Mouse (Mus musculus) macrophage (primary cell): ENCODE data around the gene H1fnt. TPM values are rescaled to one million over a fixed set of nuclear protein-coding genes. Genes with fewer than 3 reads are reported as not detected.

ENCODE experiments used
- H3K27ac ChIP-seq: fragments of 350-480 bp; formaldehyde crosslinking; 2 replicates; pipeline ENCODE4 v1.9.0; 2021
- H3K36me3 ChIP-seq: fragments of 350-480 bp; formaldehyde crosslinking; 2 replicates; pipeline ENCODE4 v1.9.0; 2021; ENCODE audit errors: inconsistent target
- H3K4me3 ChIP-seq: fragments of 350-480 bp; formaldehyde crosslinking; 2 replicates; pipeline ENCODE4 v1.9.0; 2021; ENCODE audit errors: inconsistent target
- H3K79me2 ChIP-seq: fragments of 350-480 bp; formaldehyde crosslinking; 2 replicates; pipeline ENCODE4 v1.9.0; 2021; ENCODE audit errors: inconsistent target
- whole genome bisulfite sequencing: methylation state at CpG from one replicate; pipeline ENCODE4 v1.1.7; 2026; ENCODE audit warnings: inconsistent platforms; ENCODE audit not compliant: missing documents; 5-methylcytosine and 5-hydroxymethylcytosine counted together
- polyA plus RNA-seq: library from polyadenylated mRNA; stranded (reverse); fragments of 250-400 nt; gene quantifications from 3 replicates; pipeline ENCODE4 v1.2.4, GENCODE M21; 2018; ENCODE audit warnings: inconsistent platforms
- total RNA-seq, 78 experiments: library from RNA; depleted of rRNA; stranded (reverse); fragments of 250-400 nt; gene quantifications; 1 replicate in 9 of 78; 2 replicates in 24 of 78; 3 replicates in 43 of 78; 4 replicates in 2 of 78; pipeline ENCODE4 v1.2.4; 2018; ENCODE audit warnings: inconsistent platforms in 56 of 78

Gene H1fnt
- not detected for total RNA-seq (2018; cell fraction: chromatin; rRNA removed)
- total RNA-seq (2018; cell fraction: cytosol; rRNA removed) = not detected
- total RNA-seq (2018; cell fraction: nucleus; rRNA removed) = not detected
- not detected in 3 replicates for polyA plus RNA-seq

- Histone ChIP-seq H3K27ac (no peak within 1 kb of the TSS), H3K4me3 (no peak within 1 kb of the TSS), H3K36me3 (no peaks in the 10 kb centered on the region), H3K79me2 (no peaks in the 10 kb centered on the region)
- 95% methylated on average over 6 of the region's 8 CpGs for WGBS
Measured at GRCm38 (mm10) chr15:98257193-98257592, at the start of gene H1fnt. H1fnt (minus strand) TSS chr15:98257293.

GRCm38 (mm10) chr15:98295628-98296551 is 38.8 kb upstream of the H1fnt start, which contains the start of gene Zfp641:
Zfp641 (minus strand) TSS chr15:98296161.
- Histone ChIP-seq H3K4me3 (no peak within 1 kb of the TSS), H3K36me3 (no peaks in the 10 kb centered on the region), H3K27ac (no peak within 1 kb of the TSS), H3K79me2 (no peaks in the 10 kb centered on the region)
- 5% methylated on average over 59 of the region's 60 CpGs for WGBS

GRCm38 (mm10) chr15:98293651-98294050 is 36.6 kb upstream of the H1fnt start:
- H3K36me3 ChIP-seq = no peaks in the 10 kb centered on the region
- WGBS = 95% methylated on average over 8 of the region's 8 CpGs
- no peak overlapping the region for H3K4me3 ChIP-seq
- H3K27ac ChIP-seq = no peak overlapping the region
- H3K79me2 ChIP-seq = no peaks in the 10 kb centered on the region

GRCm38 (mm10) chr15:98288566-98288965 is 31.5 kb upstream of the H1fnt start:
- H3K79me2 ChIP-seq = no peaks in the 10 kb centered on the region
- no peak overlapping the region for H3K4me3 ChIP-seq
- WGBS = 94% methylated on average over 12 of the region's 12 CpGs
- H3K27ac ChIP-seq = no peak overlapping the region
- H3K36me3 ChIP-seq = no peaks in the 10 kb centered on the region

GRCm38 (mm10) chr15:98286418-98286817 is 29.3 kb upstream of the H1fnt start:
- Histone ChIP-seq H3K4me3 (no peak overlapping the region), H3K36me3 (no peaks in the 10 kb centered on the region), H3K27ac (no peak overlapping the region), H3K79me2 (no peaks in the 10 kb centered on the region)
- 81% methylated on average over 7 of the region's 7 CpGs for WGBS

GRCm38 (mm10) chr15:98257776-98258175 is 683 bp upstream of the H1fnt start:
- Histone ChIP-seq H3K4me3 (no peak overlapping the region), H3K27ac (no peak overlapping the region), H3K36me3 (no peaks in the 10 kb centered on the region), H3K79me2 (no peaks in the 10 kb centered on the region)
- 92% methylated on average over 7 of the region's 7 CpGs for WGBS

GRCm38 (mm10) chr15:98256271-98256670 is 822 bp downstream of the H1fnt start:
- Histone ChIP-seq H3K79me2 (no peaks in the 10 kb centered on the region), H3K27ac (no peak overlapping the region), H3K36me3 (no peaks in the 10 kb centered on the region), H3K4me3 (no peak overlapping the region)
- WGBS = 96% methylated on average over 13 of the region's 13 CpGs

- Histone ChIP-seq H3K79me2 (no peaks in the 10 kb centered on the region), H3K4me3 (no peak overlapping the region), H3K27ac (no peak overlapping the region), H3K36me3 (no peaks in the 10 kb centered on the region)
- WGBS = 51% methylated on average over 4 of the region's 4 CpGs
Measured at GRCm38 (mm10) chr15:98235442-98235841, 21.7 kb downstream of the H1fnt start.

- Histone ChIP-seq H3K36me3 (no peaks in the 10 kb centered on the region), H3K4me3 (no peak within 1 kb of the TSS), H3K27ac (no peak within 1 kb of the TSS), H3K79me2 (no peaks in the 10 kb centered on the region)
- WGBS = 92% methylated on average over 3 of the region's 4 CpGs
Measured at GRCm38 (mm10) chr15:98234350-98234749, 22.7 kb downstream of the H1fnt start, which contains the start of gene Olfr286. Olfr286 (minus strand) TSS chr15:98234450.

GRCm38 (mm10) chr15:98226096-98226495 is 31.0 kb downstream of the H1fnt start:
- WGBS = 79% methylated on average over 7 of the region's 7 CpGs
- Histone ChIP-seq H3K79me2 (no peaks in the 10 kb centered on the region), H3K27ac (no peak overlapping the region), H3K36me3 (no peaks in the 10 kb centered on the region), H3K4me3 (no peak overlapping the region)

- WGBS = 56% methylated on average over 16 of the region's 16 CpGs
- no peaks in the 10 kb centered on the region for H3K79me2 ChIP-seq
- no peak overlapping the region for H3K4me3 ChIP-seq
- H3K36me3 ChIP-seq = no peaks in the 10 kb centered on the region
- no peak overlapping the region for H3K27ac ChIP-seq
Measured at GRCm38 (mm10) chr15:98225610-98226009, 31.5 kb downstream of the H1fnt start.

GRCm38 (mm10) chr15:98222377-98222776 is 34.7 kb downstream of the H1fnt start:
- no peak overlapping the region for H3K4me3 ChIP-seq
- no peaks in the 10 kb centered on the region for H3K36me3 ChIP-seq
- H3K27ac ChIP-seq = no peak overlapping the region
- no peaks in the 10 kb centered on the region for H3K79me2 ChIP-seq

GRCm38 (mm10) chr15:98220877-98221276 is 36.2 kb downstream of the H1fnt start, which contains the start of the genes Gm44579 and Olfr287:
Gm44579 (minus strand) TSS chr15:98220977.
Olfr287 (minus strand) TSS chr15:98221056.
- 87% methylated on average over 4 of the region's 4 CpGs for WGBS
- Histone ChIP-seq H3K4me3 (no peak within 1 kb of the TSS), H3K27ac (no peak within 1 kb of the TSS), H3K79me2 (no peaks in the 10 kb centered on the region), H3K36me3 (no peaks in the 10 kb centered on the region)

- Histone ChIP-seq H3K36me3 (no peaks in the 10 kb centered on the region), H3K4me3 (no peak overlapping the region), H3K79me2 (no peaks in the 10 kb centered on the region), H3K27ac (no peak overlapping the region)
- 55% methylated on average over 5 of the region's 5 CpGs for WGBS
Measured at GRCm38 (mm10) chr15:98214130-98214529, 43.0 kb downstream of the H1fnt start.

- 60% methylated on average over 5 of the region's 5 CpGs for WGBS
- no peak overlapping the region for H3K4me3 ChIP-seq
- no peaks in the 10 kb centered on the region for H3K79me2 ChIP-seq
- no peak overlapping the region for H3K27ac ChIP-seq
- no peaks in the 10 kb centered on the region for H3K36me3 ChIP-seq
Measured at GRCm38 (mm10) chr15:98213336-98213870, 43.7 kb downstream of the H1fnt start.
